Mouse (Mus musculus): ENCODE measurements around the gene Med9. TPM values are rescaled to one million over a fixed set of nuclear protein-coding genes. Genes with fewer than 3 reads are reported as not detected.

Gene Med9
- polyA plus RNA-seq, 1 experiment from 2014 or later, result 38.9 TPM

DNA sequence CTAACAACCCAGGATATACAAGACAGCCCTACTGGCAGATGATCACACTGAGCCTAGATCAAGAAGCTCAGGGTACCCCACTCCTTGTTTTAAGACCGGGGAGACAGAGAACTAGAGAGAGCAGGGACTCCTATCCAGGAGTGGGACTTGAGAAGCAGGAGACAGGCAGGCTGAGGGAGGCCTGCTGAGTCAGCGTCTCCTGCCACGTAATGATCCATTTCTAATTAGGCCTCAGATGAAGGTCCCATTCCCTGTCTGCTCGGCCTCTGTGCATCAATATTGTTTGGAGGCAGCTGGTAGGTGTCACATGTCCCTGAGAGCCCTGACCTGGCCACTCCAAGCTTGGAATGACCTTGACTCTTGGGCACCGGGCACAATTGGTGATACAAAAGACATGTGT lies 25.4 kb downstream of the Med9 start:
- Histone ChIP-seq H3K9ac (ENCODE audit: low read depth, low read length) (no peak overlapping the region), H3K4me3 (replicated peaks; ENCODE audit: low read depth, low read length) (no peak overlapping the region), H3K9me3 (replicated peaks; ENCODE audit: low read length) (no peaks in the 10 kb centered on the region), H3K27me3 (ENCODE audit: insufficient read depth, low read length) (no peaks in the 10 kb centered on the region), H3K4me2 (ENCODE audit: low read length) (no peak overlapping the region), H3K27ac (no peak overlapping the region), H3K4me1 (replicated peaks; ENCODE audit: insufficient read depth, low read length) (peaks cover 16% of the 10 kb centered on the region; the same call in 1 of the 2 replicates), H3K36me3 (ENCODE audit: insufficient read depth, low read length) (no peaks in the 10 kb centered on the region)
- 60% methylated on average over 5 of the region's 5 CpGs for WGBS
- no peak for TF ChIP-seq CTCF (IDR thresholded peaks at IDR 0.05; ENCODE audit: low read depth)
- DNase-seq (ENCODE audit: low spot score) (no peak), ATAC-seq (replicated peaks; ENCODE audit: low FRiP score, low read depth) (no peak)

DNA sequence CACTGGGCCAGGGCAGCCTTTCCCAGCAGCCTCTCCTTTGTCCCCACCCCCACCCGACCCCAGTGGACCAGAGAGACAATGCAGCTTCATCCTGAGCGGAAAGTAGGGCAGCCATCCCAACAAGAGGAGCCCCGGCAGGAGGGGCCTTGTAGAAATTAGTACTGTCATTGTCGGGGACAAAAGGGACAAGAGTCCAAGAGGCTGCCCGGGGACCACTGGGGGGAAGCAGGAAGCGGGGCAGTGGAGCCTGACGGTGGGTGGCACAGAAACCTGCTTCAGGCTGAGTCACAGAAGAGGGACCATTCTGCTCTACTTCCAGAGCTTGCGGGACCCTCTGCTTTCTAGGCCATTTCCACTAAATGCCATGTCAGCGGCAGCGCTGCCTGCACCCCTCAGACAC lies 27.2 kb downstream of the Med9 start:
- Histone ChIP-seq H3K9me3 (replicated peaks; ENCODE audit: low read length) (no peaks in the 10 kb centered on the region), H3K4me3 (replicated peaks; ENCODE audit: low read depth, low read length) (no peak overlapping the region), H3K36me3 (ENCODE audit: insufficient read depth, low read length) (no peaks in the 10 kb centered on the region), H3K4me2 (ENCODE audit: low read length) (no peak overlapping the region), H3K4me1 (replicated peaks; ENCODE audit: insufficient read depth, low read length) (peaks cover 16% of the 10 kb centered on the region; the same call in 1 of the 2 replicates), H3K27me3 (ENCODE audit: insufficient read depth, low read length) (no peaks in the 10 kb centered on the region), H3K27ac (no peak overlapping the region), H3K9ac (ENCODE audit: low read depth, low read length) (no peak overlapping the region)
- no peak for DNase-seq (ENCODE audit: low spot score)
- TF ChIP-seq CTCF (IDR thresholded peaks at IDR 0.05; ENCODE audit: low read depth), result no peak
- peak; percentile 34; the same call in 1 of the 2 replicates for ATAC-seq (replicated peaks; ENCODE audit: low FRiP score, low read depth)
- 43% methylated on average over 10 of the region's 10 CpGs for WGBS

DNA sequence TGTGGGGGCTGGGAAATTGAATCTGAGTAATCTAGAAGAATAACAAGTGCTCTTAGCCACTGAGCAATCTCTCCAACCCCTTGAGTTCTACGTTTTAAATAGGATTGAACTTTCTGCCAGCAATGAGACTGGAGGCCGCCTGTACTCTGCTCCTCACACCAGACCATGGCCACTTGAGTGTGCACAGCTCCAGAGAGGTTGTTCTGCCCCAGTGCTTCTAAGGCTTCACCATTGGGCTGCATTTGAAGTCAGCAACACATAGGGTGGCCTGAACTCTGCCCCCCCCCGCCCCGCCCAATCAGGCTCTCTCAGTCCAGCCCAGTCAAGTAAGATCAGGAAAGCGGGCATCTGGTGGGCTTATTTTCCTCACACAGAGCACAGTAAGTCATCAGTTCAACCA lies 29.8 kb downstream of the Med9 start:
- no peak for TF ChIP-seq CTCF (IDR thresholded peaks at IDR 0.05; ENCODE audit: low read depth)
- Histone ChIP-seq H3K9me3 (replicated peaks; ENCODE audit: low read length) (no peaks in the 10 kb centered on the region), H3K27me3 (ENCODE audit: insufficient read depth, low read length) (no peaks in the 10 kb centered on the region), H3K36me3 (ENCODE audit: insufficient read depth, low read length) (no peaks in the 10 kb centered on the region), H3K9ac (ENCODE audit: low read depth, low read length) (no peak overlapping the region), H3K4me2 (ENCODE audit: low read length) (no peak overlapping the region), H3K27ac (no peak overlapping the region), H3K4me1 (replicated peaks; ENCODE audit: insufficient read depth, low read length) (peaks cover 16% of the 10 kb centered on the region; the same call in 1 of the 2 replicates), H3K4me3 (replicated peaks; ENCODE audit: low read depth, low read length) (no peak overlapping the region)
- no peak for DNase-seq (ENCODE audit: low spot score)
- 0 out of 2 replicates have a peak, but pooled peaks have one; percentile 11 for ATAC-seq (replicated peaks; ENCODE audit: low FRiP score, low read depth)
- 62% methylated on average over 5 of the region's 5 CpGs for WGBS

DNA sequence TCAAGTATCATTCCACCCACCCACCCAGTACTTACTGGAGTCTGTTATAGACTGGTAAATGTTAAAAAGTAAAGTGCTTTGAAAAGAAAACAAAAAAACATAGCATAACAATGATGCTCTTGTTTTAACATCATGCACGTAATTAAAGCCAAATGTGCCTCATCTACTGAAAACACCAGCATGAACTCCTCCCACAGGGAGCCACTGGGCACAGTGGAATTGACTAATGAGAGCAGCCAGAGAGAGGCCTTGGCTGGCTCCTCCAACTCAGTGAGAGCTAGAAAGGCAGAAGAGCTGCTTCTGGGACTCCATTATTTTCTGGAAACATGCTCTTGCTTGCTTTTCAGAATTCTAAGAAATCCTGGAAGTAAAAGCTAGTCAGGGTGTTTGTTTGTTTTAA lies 41.4 kb downstream of the Med9 start:
- Histone ChIP-seq H3K36me3 (ENCODE audit: insufficient read depth, low read length) (no peaks in the 10 kb centered on the region), H3K4me2 (ENCODE audit: low read length) (no peak overlapping the region), H3K27ac (no peak overlapping the region), H3K4me3 (replicated peaks; ENCODE audit: low read depth, low read length) (no peak overlapping the region), H3K9me3 (replicated peaks; ENCODE audit: low read length) (no peaks in the 10 kb centered on the region), H3K4me1 (replicated peaks; ENCODE audit: insufficient read depth, low read length) (no peaks in the 10 kb centered on the region), H3K9ac (ENCODE audit: low read depth, low read length) (no peak overlapping the region), H3K27me3 (ENCODE audit: insufficient read depth, low read length) (no peaks in the 10 kb centered on the region)
- DNase-seq (ENCODE audit: low spot score), result no peak
- WGBS, result 78% methylated on average over 1 of the region's 1 CpGs
- ATAC-seq (replicated peaks; ENCODE audit: low FRiP score, low read depth), result no peak
- no peak for TF ChIP-seq CTCF (IDR thresholded peaks at IDR 0.05; ENCODE audit: low read depth)

DNA sequence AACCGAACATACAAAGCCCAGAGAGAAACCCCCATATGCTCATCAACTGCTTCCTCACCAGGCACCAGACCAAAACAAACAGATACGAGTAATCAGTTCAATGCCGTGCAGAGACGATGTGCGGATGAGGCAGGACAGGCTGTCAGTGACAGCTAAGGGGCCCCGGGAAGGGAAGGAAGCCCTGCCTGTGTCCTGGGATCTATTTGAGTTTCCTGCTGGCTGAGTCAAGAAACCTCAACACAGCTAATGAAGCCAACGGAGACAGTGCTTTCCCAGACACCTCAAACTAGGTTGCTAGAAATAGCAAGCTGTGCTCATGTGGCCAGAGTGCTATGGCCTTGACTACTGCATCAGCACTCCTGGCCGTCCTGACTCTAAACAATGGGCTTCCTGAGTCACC lies 43.4 kb downstream of the Med9 start:
- 47% methylated on average over 8 of the region's 8 CpGs for WGBS
- no peak for ATAC-seq (replicated peaks; ENCODE audit: low FRiP score, low read depth)
- H3K4me3 ChIP-seq (replicated peaks; ENCODE audit: low read depth, low read length), result no peak overlapping the region
- no peaks in the 10 kb centered on the region for H3K4me1 ChIP-seq (replicated peaks; ENCODE audit: insufficient read depth, low read length)
- H3K4me2 ChIP-seq (ENCODE audit: low read length), result no peak overlapping the region
- H3K27ac ChIP-seq, result no peak overlapping the region
- H3K9me3 ChIP-seq (replicated peaks; ENCODE audit: low read length), result no peaks in the 10 kb centered on the region
- DNase-seq (ENCODE audit: low spot score), result peak; percentile 13
- H3K27me3 ChIP-seq (ENCODE audit: insufficient read depth, low read length), result no peaks in the 10 kb centered on the region
- no peak overlapping the region for H3K9ac ChIP-seq (ENCODE audit: low read depth, low read length)
- no peaks in the 10 kb centered on the region for H3K36me3 ChIP-seq (ENCODE audit: insufficient read depth, low read length)
- no peak for TF ChIP-seq CTCF (IDR thresholded peaks at IDR 0.05; ENCODE audit: low read depth)

DNA sequence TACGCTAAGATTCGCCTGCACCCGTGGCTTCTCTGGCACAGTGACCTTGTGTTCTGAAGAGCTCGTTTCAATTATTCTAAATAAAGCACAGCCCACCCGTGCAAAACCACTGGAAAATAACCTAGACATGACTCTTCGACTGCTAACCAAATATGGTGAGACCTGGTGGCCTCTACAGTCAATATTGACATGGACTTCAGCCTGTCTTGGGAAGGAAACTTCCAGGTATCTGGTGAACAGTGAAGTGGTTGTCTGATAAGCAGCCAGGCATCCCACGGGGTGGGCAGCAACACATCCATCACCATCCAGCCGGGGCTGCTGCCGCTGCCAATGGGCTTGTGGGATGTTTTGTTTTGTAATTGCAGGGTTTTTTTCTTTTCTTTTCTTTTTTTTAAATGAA lies 46.3 kb downstream of the Med9 start:
- Histone ChIP-seq H3K27ac (no peak overlapping the region), H3K9me3 (replicated peaks; ENCODE audit: low read length) (no peaks in the 10 kb centered on the region), H3K4me3 (replicated peaks; ENCODE audit: low read depth, low read length) (no peak overlapping the region), H3K4me1 (replicated peaks; ENCODE audit: insufficient read depth, low read length) (no peaks in the 10 kb centered on the region), H3K4me2 (ENCODE audit: low read length) (no peak overlapping the region), H3K36me3 (ENCODE audit: insufficient read depth, low read length) (no peaks in the 10 kb centered on the region), H3K27me3 (ENCODE audit: insufficient read depth, low read length) (no peaks in the 10 kb centered on the region), H3K9ac (ENCODE audit: low read depth, low read length) (no peak overlapping the region)
- DNase-seq (ENCODE audit: low spot score) (no peak), ATAC-seq (replicated peaks; ENCODE audit: low FRiP score, low read depth) (no peak)
- 41% methylated on average over 9 of the region's 9 CpGs for WGBS
- no peak for TF ChIP-seq CTCF (IDR thresholded peaks at IDR 0.05; ENCODE audit: low read depth)
